Mouse (Mus musculus) kidney, postnatal 0 days (tissue): ENCODE measurements at regions not wholly inside any gene's neighbourhood (a gene's known extent, or its start where the extent isn't known, plus 50 kb on each side); places are given as distances from the start of the nearest gene placed in this dataset.

Experiments
- ATAC-seq: fragments of 200-750 bp; cut with Nextera tagmentation; replicated peaks from 2 replicates; pipeline ENCODE4 v1.8.0; 2017; ENCODE audit warnings: low read depth, moderate number of reproducible peaks, moderate TSS enrichment, moderate library complexity; ENCODE audit not compliant: low FRiP score
- DNase-seq: peaks from one replicate; pipeline ENCODE4 v3.0.0-alpha.2; 2016; ENCODE audit warnings: low spot score
- H3K27ac ChIP-seq: fragments of 300-500 bp; sonication (generic); 2 replicates; pipeline ENCODE4 v1.5.1; 2014; ENCODE audit warnings: mild to moderate bottlenecking
- H3K27me3 ChIP-seq: fragments of 300-500 bp; sonication (generic); 2 replicates; pipeline ENCODE4 v1.6.1; 2014; ENCODE audit warnings: low read length, mixed read lengths; ENCODE audit not compliant: insufficient read depth
- H3K36me3 ChIP-seq: fragments of 300-500 bp; sonication (generic); 2 replicates; pipeline ENCODE4 v1.6.1; 2014; ENCODE audit warnings: low read length, mixed read lengths; ENCODE audit not compliant: insufficient read depth
- H3K4me1 ChIP-seq: fragments of 300-500 bp; sonication (generic); replicated peaks from 2 replicates; pipeline ENCODE4 v1.6.1; 2014; ENCODE audit warnings: antibody characterized with exemption, low read length, mixed read lengths; ENCODE audit not compliant: insufficient read depth
- H3K4me2 ChIP-seq: fragments of 300-500 bp; sonication (generic); 2 replicates; pipeline ENCODE4 v1.6.1; 2014; ENCODE audit warnings: mild to moderate bottlenecking, low read length, moderate library complexity, mixed read lengths
- H3K4me3 ChIP-seq: fragments of 300-500 bp; sonication (generic); replicated peaks from 2 replicates; pipeline ENCODE4 v1.5.1; 2014; ENCODE audit warnings: low read depth, low read length
- H3K9ac ChIP-seq: fragments of 300-500 bp; sonication (generic); 2 replicates; pipeline ENCODE4 v1.6.1; 2014; ENCODE audit warnings: low read depth, low read length
- H3K9me3 ChIP-seq: fragments of 300-500 bp; sonication (generic); replicated peaks from 2 replicates; pipeline ENCODE4 v1.6.1; 2016; ENCODE audit warnings: low read length, inconsistent platforms, mixed read lengths
- CTCF ChIP-seq: IDR thresholded peaks from 2 replicates; pipeline ENCODE4 v1.5.1; 2016; ENCODE audit warnings: antibody characterized with exemption, low read depth, mild to moderate bottlenecking, moderate library complexity
- WGBS: fragments of 180-500 bp; shearing (Covaris S2); extraction: QIAGEN DNeasy Blood & Tissue Kit; methylation state at CpG from one replicate; pipeline ENCODE4 v1.1.7; 2014; 5-methylcytosine and 5-hydroxymethylcytosine counted together

DNA sequence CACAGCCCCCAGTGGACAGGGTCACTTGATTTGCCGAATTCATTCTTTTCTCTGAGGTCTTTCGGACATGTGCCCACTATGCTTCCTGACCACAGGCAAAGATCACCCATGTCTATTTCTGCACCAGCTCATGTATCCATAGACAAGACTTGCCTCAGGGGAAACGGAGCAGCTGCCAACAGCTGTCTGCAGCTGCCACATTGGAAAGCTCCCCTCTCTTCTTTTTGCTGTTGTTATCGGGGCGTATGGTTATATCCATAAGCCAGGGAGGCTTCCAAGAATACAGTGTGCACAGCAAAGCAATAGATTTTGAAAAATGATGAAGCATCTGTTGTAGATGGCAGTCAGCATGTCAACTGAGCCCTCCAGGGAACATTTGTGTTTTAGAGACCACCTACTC is 913.4 kb downstream of the Ets1 start:
- DNase-seq (no peak), ATAC-seq (no peak)
- no peak for TF ChIP-seq CTCF
- Histone ChIP-seq H3K27ac (no peak overlapping the region), H3K27me3 (no peaks in the 10 kb centered on the region), H3K4me2 (no peak overlapping the region), H3K9me3 (no peaks in the 10 kb centered on the region), H3K4me3 (no peak overlapping the region), H3K4me1 (no peaks in the 10 kb centered on the region), H3K9ac (no peak overlapping the region), H3K36me3 (no peaks in the 10 kb centered on the region)
- 84% methylated on average over 5 of the region's 5 CpGs for WGBS

DNA sequence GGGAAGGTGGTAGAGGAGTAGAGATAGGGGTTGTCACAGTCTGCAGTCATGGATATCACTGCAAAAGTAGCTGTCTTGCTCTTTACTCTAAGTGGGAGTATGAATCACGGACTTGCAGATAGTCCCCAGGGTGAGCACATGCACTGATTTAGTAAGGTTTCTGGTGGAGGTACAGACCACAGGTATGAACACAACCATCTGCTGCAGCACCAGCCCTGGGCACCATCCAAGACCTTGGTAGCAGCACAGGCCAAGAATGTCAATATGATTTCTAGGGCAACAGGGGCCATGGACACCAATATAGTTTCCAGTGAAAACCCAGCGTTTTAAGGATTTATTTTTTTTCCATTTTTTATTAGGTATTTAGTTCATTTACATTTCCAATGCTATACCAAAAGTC is 913.7 kb upstream of the Kirrel3 start:
- ATAC-seq (no peak), DNase-seq (no peak)
- Histone ChIP-seq H3K27ac (no peak overlapping the region), H3K4me3 (no peak overlapping the region), H3K27me3 (no peaks in the 10 kb centered on the region), H3K36me3 (no peaks in the 10 kb centered on the region), H3K9ac (no peak overlapping the region), H3K4me2 (no peak overlapping the region), H3K4me1 (no peaks in the 10 kb centered on the region), H3K9me3 (no peaks in the 10 kb centered on the region)
- no peak for TF ChIP-seq CTCF
- WGBS: 86% methylated on average over 2 of the region's 2 CpGs

DNA sequence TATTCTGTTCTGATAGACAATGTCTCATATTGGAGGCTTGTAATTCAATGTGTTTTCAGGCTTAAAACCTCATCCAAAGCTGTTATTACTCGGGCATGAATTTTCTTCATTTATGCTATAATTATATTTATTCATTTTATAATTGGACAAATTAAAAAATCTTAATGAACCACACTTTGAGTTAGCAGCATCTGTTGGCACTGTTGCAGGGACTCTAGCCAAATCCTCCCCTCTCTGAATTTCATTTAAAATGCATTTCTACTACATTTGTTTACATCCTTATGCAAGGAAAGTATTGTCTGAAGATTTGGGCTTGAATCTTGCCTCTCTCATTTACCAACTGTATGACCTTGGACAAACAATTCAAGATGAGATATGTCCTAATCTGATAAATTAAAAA is 874.2 kb upstream of the Kirrel3 start:
- DNase-seq (no peak), ATAC-seq (no peak)
- Histone ChIP-seq H3K4me2 (no peak overlapping the region), H3K4me1 (no peaks in the 10 kb centered on the region), H3K9ac (no peak overlapping the region), H3K36me3 (no peaks in the 10 kb centered on the region), H3K27me3 (no peaks in the 10 kb centered on the region), H3K9me3 (no peaks in the 10 kb centered on the region), H3K4me3 (no peak overlapping the region), H3K27ac (no peak overlapping the region)
- no peak for TF ChIP-seq CTCF
- WGBS: 77% methylated on average over 1 of the region's 1 CpGs

DNA sequence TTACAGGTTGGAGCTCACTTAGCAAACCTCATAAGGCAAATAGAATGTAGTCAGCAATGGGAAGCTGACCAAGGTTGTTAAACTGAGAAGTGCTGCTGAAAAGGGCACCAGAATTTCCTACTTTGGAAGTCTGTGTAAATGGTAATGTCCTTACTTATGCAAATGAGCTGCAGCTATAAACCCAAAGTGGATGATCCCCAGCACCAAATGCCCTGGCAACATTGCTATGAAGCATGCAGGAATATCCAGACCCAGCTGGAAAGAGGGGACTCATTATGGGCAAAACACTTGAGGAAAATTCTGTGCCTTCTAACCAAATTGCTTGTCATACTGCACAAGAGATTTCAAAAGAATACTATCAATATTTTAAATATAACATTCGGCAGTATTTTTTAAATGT is 861.3 kb upstream of the Kirrel3 start:
- no peak overlapping the region for H3K4me2 ChIP-seq
- H3K27me3 ChIP-seq: no peaks in the 10 kb centered on the region
- ATAC-seq: no peak
- no peak overlapping the region for H3K9ac ChIP-seq
- no peaks in the 10 kb centered on the region for H3K9me3 ChIP-seq
- 86% methylated on average over 1 of the region's 1 CpGs for WGBS
- TF ChIP-seq CTCF: no peak
- DNase-seq: no peak
- no peaks in the 10 kb centered on the region for H3K4me1 ChIP-seq
- no peak overlapping the region for H3K4me3 ChIP-seq
- H3K36me3 ChIP-seq: no peaks in the 10 kb centered on the region
- H3K27ac ChIP-seq: no peak overlapping the region

DNA sequence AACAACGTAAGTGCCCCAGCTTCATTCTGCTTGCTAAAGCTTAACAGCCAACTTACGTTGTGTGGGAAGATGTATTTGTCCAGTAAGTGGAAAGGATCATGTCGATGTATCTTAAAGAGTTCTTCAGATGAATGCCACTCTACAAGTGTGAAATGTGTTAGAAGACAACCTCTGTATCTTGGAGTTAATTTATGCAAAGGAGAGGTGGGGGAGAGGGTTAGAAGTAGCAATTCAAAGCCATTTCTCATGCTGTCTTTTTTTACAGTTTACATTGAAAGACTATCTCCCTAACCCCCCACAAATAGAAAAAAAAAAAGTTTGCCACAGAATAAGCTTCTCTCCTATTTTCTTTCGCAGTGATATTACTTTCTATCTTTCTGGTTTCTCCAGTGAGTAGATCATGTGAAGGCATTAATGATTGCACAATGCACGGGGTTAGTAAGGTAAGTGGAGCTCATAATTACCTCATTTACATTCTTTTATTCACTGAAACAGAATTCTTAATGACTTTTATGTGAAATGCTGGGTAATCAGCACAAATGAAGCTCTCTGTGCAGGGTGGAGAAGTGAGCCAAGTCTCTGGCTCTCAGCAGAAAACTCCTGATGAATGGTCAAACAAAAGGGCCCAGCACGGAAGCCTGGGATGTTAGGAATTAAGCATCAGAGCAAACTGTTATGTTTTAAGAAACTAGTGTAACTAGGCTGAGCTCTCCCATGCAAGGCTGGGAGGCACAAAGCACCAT is 855.8 kb upstream of the Kirrel3 start:
- TF ChIP-seq CTCF: no peak
- Histone ChIP-seq H3K4me3 (no peak overlapping the region), H3K27ac (no peak overlapping the region), H3K27me3 (no peaks in the 10 kb centered on the region), H3K9ac (no peak overlapping the region), H3K4me1 (no peaks in the 10 kb centered on the region), H3K36me3 (no peaks in the 10 kb centered on the region), H3K9me3 (no peaks in the 10 kb centered on the region), H3K4me2 (no peak overlapping the region)
- 36% methylated on average over 6 of the region's 6 CpGs for WGBS
- peak; percentile 29 for DNase-seq
- no peak for ATAC-seq

DNA sequence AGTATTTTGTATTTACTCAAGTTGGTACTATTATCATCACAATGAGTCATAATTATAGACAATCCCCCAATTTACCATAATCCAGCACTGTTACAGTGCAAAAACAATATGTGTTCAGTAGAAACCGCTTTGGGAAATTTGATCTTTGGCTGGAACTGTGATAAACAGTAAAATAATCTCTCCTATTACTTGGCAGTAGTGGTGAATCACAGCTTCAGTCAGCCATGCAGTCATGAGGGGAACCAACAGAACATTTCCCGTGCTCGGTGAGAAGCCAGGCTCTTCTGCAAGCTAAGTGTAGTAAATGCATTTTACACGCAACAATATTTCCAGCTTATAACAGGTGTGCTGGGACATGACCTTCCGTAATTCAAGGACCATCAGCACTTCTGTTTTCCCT is 822.7 kb upstream of the Kirrel3 start:
- Histone ChIP-seq H3K4me1 (no peaks in the 10 kb centered on the region), H3K9ac (no peak overlapping the region), H3K4me3 (no peak overlapping the region), H3K9me3 (no peaks in the 10 kb centered on the region), H3K27me3 (no peaks in the 10 kb centered on the region), H3K4me2 (no peak overlapping the region), H3K36me3 (no peaks in the 10 kb centered on the region), H3K27ac (no peak overlapping the region)
- ATAC-seq: no peak
- TF ChIP-seq CTCF: no peak
- WGBS: 59% methylated on average over 5 of the region's 5 CpGs
- peak; percentile 31 for DNase-seq

DNA sequence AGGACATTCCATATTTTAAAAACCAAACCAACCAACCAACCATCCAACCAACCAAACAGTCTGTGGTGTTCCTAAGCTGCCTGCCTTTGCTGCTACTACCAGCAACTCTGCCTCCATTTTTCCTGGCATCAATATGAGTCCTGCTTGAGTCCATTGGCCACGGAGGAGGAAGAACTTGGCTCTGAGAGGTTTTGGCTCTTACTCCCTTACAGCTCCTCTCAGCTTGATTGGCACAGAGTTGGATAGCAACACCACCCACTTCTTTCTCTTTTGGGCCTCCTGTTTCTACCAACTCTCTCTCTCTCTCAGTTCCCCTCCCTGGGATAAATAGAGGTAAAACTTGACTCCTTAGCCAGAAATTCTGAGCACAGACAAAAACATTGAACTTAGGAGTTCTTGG is 804.6 kb upstream of the Kirrel3 start:
- Histone ChIP-seq H3K9ac (no peak overlapping the region), H3K4me3 (no peak overlapping the region), H3K27ac (no peak overlapping the region), H3K4me1 (no peaks in the 10 kb centered on the region), H3K4me2 (no peak overlapping the region), H3K27me3 (no peaks in the 10 kb centered on the region), H3K36me3 (no peaks in the 10 kb centered on the region), H3K9me3 (no peaks in the 10 kb centered on the region)
- TF ChIP-seq CTCF: no peak
- no peak for ATAC-seq
- DNase-seq: no peak
- 73% methylated on average over 1 of the region's 1 CpGs for whole genome bisulfite sequencing
